Mouse (Mus musculus) urinary bladder, adult 18-20 months (tissue): ENCODE data around the gene Mst1r.
A peak's percentile ranks its signal among the peaks of the same experiment; 100 is the strongest.

ENCODE experiments used
- DNase-seq, 2 experiments: peaks; one replicate each; pipeline ENCODE4 v3.0.0; 2022; ENCODE audit warnings: low spot score in 2 of 2, mixed read lengths in 2 of 2

The Mst1r gene

DNA sequence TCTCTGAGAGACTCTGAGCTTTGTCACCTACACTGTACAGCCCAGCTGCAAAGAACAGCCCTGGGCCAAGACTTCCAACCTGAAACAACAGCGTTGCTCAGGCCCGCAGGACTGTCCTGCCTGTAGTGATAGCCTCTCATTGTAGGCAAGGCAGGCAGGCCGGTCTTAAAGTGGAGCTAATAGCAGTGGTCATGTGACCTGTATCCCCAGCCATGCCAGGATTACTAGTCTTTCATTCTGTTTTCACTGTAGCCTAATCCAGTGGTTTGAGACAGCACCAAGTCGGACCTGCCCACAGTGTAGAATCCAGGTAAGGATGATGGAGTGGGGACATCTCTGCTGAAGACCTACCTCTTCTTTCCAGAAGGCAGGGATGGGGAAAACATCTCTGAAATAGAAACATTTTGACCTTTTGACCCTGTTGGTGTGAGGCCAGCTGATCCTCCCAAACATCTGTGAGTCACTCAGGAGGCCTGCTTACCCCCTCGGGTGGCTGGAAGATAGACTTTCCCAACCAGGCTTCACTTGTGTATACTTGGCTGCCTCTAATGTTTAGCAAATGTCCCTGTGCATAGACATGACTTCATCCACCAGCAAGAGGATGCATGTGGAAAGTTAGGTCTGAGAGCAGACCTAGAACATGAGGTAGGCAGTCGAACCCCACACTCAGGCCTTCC, 49.1 kb downstream of the Mst1r start:
- DNase-seq: no peak

DNA sequence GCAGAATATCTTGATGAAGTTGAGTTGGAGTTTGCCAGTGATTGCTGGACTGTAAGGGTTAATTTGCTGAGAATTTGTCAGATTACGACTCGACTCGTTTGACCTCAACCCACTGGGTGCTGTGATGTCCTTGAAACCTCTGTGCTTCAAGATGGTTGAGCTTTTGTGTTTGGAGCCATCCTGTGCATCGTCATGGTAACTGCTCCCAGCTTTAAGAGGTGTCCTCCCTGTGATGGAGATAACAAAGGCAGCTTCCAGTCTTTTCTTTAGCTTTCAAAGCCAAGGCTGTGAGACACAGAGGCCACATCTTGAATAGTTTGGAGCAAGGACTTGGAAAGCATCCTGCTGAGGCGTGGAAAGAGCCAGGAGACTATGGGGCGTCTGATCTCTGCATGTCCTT, 50.5 kb downstream of the Mst1r start:
- DNase-seq: no peak

DNA sequence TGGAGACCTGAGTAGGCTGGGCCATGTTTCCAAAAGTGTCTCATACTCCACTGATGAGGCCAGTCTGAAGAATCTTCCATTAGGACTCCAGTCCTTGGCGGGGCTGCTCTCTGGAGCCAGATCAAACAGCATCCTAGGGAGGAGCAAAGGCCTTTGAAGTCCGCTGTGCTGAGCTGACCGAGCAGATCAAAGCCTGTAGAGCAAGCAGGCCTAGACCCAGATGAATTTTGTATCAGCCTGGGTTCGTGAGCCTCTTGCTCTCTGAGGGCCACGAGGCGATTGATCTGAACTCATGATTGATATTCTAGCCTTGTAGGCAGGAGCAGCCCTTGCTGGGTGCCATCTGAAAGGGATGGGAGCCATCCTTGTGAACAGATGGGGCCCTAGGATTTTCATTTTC, 53.2 kb downstream of the Mst1r start:
- no peak for DNase-seq

DNA sequence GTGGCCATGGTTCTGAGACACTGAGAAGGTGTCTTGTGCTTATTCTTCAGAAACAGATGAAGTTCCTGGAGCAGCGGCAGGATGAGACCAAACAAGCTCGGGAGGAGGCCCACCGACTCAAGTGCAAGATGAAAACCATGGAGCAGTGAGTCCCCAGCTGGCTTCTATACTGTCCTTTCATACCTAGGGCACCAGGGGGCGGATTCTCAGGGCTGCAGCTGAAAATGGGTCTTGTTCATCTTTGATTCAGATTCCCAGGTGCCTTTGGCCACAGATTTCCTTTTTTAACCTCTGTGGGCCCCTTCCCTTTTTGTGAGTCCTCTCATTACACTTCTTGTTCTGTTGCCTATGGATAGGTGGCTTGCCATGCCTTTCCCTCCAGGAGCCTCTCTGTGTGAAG, 54.3 kb downstream of the Mst1r start:
- no peak for DNase-seq

DNA sequence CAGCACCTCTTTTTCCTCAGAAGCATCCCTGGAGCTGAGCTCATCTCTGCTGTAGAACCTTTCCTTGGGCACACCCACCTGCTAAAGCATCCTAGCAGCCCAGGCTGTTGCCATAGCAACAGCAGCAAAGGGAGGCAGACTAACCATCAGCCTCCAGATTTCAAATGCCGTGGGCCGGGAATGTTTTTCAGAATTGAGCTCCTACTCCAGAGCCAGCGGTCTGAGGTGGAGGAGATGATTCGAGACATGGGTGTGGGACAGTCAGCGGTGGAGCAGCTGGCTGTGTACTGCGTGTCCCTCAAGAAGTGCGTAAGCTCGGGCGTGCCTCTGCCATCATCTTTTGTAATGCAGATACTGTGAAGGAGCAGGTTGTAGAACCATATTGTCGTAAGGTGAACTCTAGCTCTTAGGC, 54.7 kb downstream of the Mst1r start:
- DNase-seq: no peak

DNA sequence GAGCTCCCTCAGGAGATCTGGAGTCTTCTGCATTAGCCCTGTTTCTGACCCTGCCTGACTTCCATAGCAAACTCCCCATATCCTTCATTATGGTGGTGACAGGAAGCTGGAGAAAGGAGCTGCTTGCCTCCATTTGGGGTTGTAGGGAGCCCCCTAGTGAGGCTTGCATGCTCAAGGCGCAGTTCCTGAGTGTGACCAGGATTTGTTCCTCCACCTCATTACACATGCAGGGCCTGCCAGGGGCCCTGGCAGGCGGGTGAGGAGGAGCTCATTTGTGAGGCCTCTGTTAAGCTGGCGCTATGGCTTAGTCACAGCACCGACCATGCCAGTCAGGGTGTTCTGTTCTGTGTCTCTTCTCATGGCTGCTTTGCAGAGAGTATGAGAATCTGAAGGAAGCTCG, 55.2 kb downstream of the Mst1r start:
- DNase-seq: no peak

DNA sequence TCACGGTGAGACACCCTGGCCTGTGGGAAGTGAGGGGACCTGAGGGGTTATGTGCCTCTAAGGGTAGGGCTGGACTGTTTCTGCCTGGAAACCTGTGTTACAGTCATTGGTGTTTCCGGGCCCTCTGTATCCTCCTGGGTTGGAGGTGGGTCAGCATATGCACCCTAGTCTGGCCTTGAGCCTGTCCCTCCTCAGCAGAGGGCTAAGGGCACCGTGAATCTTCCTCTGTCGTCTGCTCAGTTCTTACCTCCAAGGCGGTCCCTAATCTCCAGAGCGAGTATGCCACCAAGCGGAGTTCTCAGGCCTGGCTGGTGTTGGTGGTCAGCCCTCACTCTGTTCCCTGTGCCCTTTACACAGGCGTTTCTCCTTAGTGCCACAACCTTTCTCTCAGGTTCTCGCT, 56.2 kb downstream of the Mst1r start:
- no peak for DNase-seq

DNA sequence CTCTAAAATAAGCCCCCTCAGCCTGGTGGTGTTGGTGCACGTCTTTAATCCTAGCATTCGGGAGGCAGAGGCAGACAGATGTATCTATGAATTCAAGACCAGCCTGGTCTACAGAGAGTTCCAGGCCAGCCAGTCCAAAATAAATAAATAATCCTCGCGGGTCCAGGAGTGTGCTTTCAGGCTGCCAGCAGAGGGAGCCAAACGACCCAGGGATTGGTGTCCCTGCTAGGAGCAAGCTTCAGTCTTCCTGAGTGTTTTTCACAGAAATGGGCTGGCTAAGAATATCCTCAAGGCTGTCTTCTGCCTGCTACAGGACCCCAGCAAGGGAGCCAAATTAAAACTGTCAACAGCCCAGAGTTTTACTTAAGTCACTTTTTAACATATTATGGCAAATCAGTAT, 57.0 kb downstream of the Mst1r start:
- peak; percentile 44 to 72 for DNase-seq

DNA sequence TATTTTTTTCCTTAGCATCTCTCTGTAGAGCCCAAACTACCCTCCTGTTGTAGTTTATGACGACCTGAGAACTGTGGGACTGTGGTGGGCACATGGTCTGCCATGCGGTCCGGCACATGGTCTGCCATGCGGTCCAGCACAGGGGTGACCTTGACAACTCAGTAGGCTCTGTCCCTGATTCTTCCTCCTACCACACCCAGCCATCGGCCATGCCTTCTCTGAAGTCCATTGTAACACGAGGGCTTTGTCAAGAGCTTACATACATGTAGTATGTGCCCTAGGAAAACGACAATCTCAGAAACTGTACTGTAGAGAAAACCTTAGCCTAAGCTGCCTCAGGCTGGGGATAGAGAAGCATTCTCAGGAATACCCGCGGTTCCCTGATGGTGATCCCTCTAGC, 58.0 kb downstream of the Mst1r start:
- no peak for DNase-seq

DNA sequence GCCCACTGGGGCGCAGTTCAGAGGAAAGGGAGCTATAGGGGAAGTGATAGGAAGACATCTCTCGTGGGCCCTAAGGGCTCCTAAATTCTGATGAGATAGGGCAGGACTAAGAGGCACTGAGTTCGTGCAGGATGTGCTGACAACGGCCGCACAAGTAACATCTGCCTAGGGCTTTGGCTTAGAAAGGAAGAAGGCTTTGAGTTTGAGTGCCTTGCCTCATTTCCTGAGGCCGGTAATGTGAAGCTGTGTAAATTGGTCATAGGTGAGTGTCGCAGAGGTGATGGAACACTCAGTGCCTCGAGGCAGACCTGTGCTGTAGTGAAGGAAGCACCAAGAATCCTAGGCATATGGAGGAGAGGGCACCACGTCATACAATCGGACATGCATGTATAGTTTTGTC, 60.0 kb downstream of the Mst1r start:
- no peak for DNase-seq

DNA sequence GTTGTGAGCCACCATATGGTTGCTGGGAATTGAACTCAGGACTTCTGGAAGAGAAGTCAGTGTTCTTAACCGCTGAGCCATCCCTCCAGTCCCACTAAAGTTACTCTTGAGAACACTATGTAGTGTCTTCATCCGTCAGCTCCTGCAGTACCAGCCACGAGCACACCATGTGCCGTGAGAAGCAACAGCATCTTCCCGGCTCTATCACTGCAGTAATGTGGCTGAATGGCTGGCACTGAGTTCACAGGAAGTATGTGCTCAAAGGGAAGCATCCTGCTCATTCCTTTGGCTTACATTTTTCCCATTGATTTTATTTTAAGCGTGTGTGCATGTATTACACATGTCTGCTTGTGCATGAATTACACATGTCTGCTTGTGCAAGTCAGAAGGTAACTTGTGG, 60.8 kb downstream of the Mst1r start:
- no peak for DNase-seq

DNA sequence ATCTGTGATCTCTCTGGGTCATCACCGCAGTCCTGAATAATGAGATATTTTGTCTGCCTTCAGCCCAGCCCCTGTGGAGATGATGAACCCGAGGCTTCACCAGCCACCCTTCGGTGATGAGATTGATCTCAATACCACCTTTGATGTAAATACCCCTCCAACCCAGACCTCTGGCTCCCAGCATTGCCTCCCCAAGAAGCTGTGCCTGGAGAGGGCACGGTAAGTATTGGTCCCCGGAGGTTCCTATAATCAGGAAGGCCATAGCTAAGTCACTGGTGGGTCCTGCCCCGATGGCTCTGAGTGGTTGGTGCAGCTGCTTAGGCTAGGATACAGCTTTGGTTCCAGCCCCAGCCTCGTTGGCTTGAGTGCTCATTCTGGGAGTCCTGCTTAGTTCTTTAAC, 61.9 kb downstream of the Mst1r start:
- no peak for DNase-seq
